Mouse (Mus musculus) colon, adult 2 months (tissue): ENCODE data around the gene Igf2r. TPM values are rescaled to one million over a fixed set of nuclear protein-coding genes. Genes with fewer than 3 reads are reported as not detected.

Experiments used
- polyA plus RNA-seq: library from polyadenylated mRNA; depleted of rRNA; stranded (reverse); fragments of >200 nt; gene quantifications from 2 replicates; pipeline ENCODE4 v1.2.3, GENCODE M21; 2012; rRNA removed

Igf2r gene
- 25.9 and 29.7 TPM in 2 replicates for polyA plus RNA-seq

DNA sequence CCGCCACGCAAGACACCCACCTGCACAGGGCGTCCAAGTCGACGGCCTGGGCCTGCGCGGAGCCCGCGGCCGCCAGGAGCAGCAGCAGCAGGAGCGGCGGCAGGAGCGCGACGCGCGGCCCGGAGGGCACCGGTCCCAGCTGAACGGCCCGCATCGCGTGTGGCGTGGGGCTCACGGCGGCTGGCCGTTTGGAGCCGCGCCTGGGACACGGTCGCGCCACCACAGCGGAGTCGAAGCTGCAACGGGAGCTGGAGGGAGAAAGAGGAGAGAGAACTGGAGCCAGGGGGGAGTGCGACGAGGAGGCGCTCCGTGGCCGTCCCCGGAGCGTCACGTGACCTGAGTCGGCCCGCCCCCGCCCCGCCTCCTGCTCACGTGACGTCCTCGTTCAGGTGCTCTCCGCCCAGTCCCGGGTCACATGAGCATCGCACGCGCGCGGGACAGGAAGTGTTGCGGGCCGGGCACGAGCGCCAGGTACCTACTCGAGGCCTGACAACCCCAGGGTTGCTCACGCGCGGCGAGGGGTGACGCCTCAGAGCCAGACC, at the start of gene Igf2r:
TSS of gene Igf2r (minus strand) at position 285 of the 542 bp plus-strand sequence.

GRCm38 (mm10) chr17:12675646-12676045, 93.8 kb downstream of the Igf2r start, which contains the start of gene Slc22a1:
Gene Slc22a1 (minus strand): TSS chr17:12675829.

Other genes starting within 250 kb of the Igf2r start
- not detected in 2 replicates for gene Slc22a2, start 185.5 kb downstream of the Igf2r start, polyA plus RNA-seq
- 25.5 and 26.9 TPM in 2 replicates for gene Slc22a1, start 93.8 kb downstream of the Igf2r start, polyA plus RNA-seq
- gene Mas1, start 98.5 kb upstream of the Igf2r start, polyA plus RNA-seq, result not detected in 2 replicates
- gene Mrgprh, start 106.4 kb upstream of the Igf2r start, polyA plus RNA-seq, result 0.06 and 0.07 TPM in 2 replicates
- gene Pnldc1, start 140.6 kb upstream of the Igf2r start, polyA plus RNA-seq, result 0.53 and 0.86 TPM in 2 replicates
- 30.1 and 45.5 TPM in 2 replicates for gene Tcp1, start 146.0 kb upstream of the Igf2r start, polyA plus RNA-seq
- gene Mrpl18, start 146.7 kb upstream of the Igf2r start, polyA plus RNA-seq, result 27.8 and 32.2 TPM in 2 replicates
- gene Acat3, start 170.9 kb upstream of the Igf2r start, polyA plus RNA-seq, result not detected in 2 replicates
- gene Acat2, start 191.1 kb upstream of the Igf2r start, polyA plus RNA-seq, result 10.6 and 12.6 TPM in 2 replicates
- gene Wtap, start 224.5 kb upstream of the Igf2r start, polyA plus RNA-seq, result 11.0 and 13.4 TPM in 2 replicates
- gene Sod2, start 237.2 kb upstream of the Igf2r start, polyA plus RNA-seq, result 446 and 547 TPM in 2 replicates